10 mouse cellular contexts compared by ENCODE assay signal in genomic region chr3:107528401-107529118, GRCm38 (mm10). TPM values are rescaled to one million over a fixed set of nuclear protein-coding genes. Genes with fewer than 3 reads are reported as not detected.
A peak's percentile ranks its signal among the peaks of the same experiment; 100 is the strongest.
DNase-seq lines count a peak whose midpoint lies in the region; ATAC-seq lines count a peak whose summit lies in the region.
"Had no signal": no experiment of that assay in that cellular context is flagged by ENCODE, and none has a peak within 500 bp of the region (broad histone marks: within the 10 kb centered on the region; RNA-seq: fewer than 3 reads in every experiment).

No protein-coding gene starts in this region.

- no peak overlapping the region for H3K4me2 ChIP-seq in lung, embryonic 16.5 days (ENCODE audit: low read depth, low read length)
- H3K4me2 ChIP-seq in forebrain, embryonic 16.5 days (ENCODE audit: low read length): peak overlapping the region; percentile 36
- peak overlapping the region; percentile 30 for H3K4me2 ChIP-seq in neural tube, embryonic 12.5 days (replicated peaks)

- no peaks in the 10 kb centered on the region for H3K4me1 ChIP-seq in lung, embryonic 16.5 days (replicated peaks; ENCODE audit: control insufficient read depth, insufficient read depth, low read length)
- peaks cover 21% of the 10 kb centered on the region for H3K4me1 ChIP-seq in forebrain, embryonic 16.5 days (replicated peaks; ENCODE audit: control insufficient read depth, insufficient read depth, low read length)
- H3K4me1 ChIP-seq in neural tube, embryonic 12.5 days: peaks cover 13% of the 10 kb centered on the region

- H3K27ac ChIP-seq in lung, embryonic 16.5 days (ENCODE audit: low read length): no peak overlapping the region
- H3K27ac ChIP-seq in forebrain, embryonic 16.5 days (ENCODE audit: low read length): peak overlapping the region; percentile 77
- peak overlapping the region; percentile 50; the same call in 1 of the 2 replicates for H3K27ac ChIP-seq in neural tube, embryonic 12.5 days

- 20% methylated on average over 9 of the region's 9 CpGs for WGBS in lung, embryonic 16.5 days
- 2% methylated on average over 9 of the region's 9 CpGs for WGBS in forebrain, embryonic 16.5 days
- 23% methylated on average over 9 of the region's 9 CpGs for WGBS in neural tube, embryonic 12.5 days

- H3K9ac ChIP-seq in lung, embryonic 16.5 days (ENCODE audit: low read length): no peak overlapping the region
- H3K9ac ChIP-seq in forebrain, embryonic 16.5 days (replicated peaks; ENCODE audit: low read depth, low read length): peak overlapping the region; percentile 46
- H3K9ac ChIP-seq in neural tube, embryonic 12.5 days: no peak overlapping the region

- H3K27me3 ChIP-seq in lung, embryonic 16.5 days (ENCODE audit: control insufficient read depth, insufficient read depth, low read depth, low read length): no peaks in the 10 kb centered on the region
- H3K27me3 ChIP-seq in forebrain, embryonic 16.5 days (replicated peaks; ENCODE audit: control insufficient read depth, insufficient read depth, low read length): no peaks in the 10 kb centered on the region
- no peaks in the 10 kb centered on the region for H3K27me3 ChIP-seq in neural tube, embryonic 12.5 days (replicated peaks)

- ATAC-seq in lung, embryonic 16.5 days (ENCODE audit: low read depth): 0 out of 2 replicates have a peak, but pooled peaks have one; percentile 15
- peak; percentile 92 for ATAC-seq in forebrain, embryonic 16.5 days
- peak; percentile 82 for ATAC-seq in neural tube, embryonic 12.5 days (ENCODE audit: low FRiP score, low read depth)
- ATAC-seq in megakaryocyte, adult 5-6 weeks (ENCODE audit: poor library complexity, severe bottlenecking): no peak

- DNase-seq in lung, postnatal 36 days: no peak
- peak; percentile 74 to 86 for DNase-seq in layer of hippocampus, adult 8-10 months (ENCODE audit: low spot score in 2 of 2)
- no peak for DNase-seq in spleen, postnatal 14 days (ENCODE audit: low spot score in 2 of 2)
- no peak for DNase-seq in spleen, adult 12 weeks (ENCODE audit: low spot score)

- no peaks in the 10 kb centered on the region for H3K9me3 ChIP-seq in lung, embryonic 16.5 days (ENCODE audit: control insufficient read depth, low read length)
- no peaks in the 10 kb centered on the region for H3K9me3 ChIP-seq in forebrain, embryonic 16.5 days (ENCODE audit: control insufficient read depth, low read length)
- no peaks in the 10 kb centered on the region for H3K9me3 ChIP-seq in neural tube, embryonic 12.5 days

- no peaks in the 10 kb centered on the region for H3K36me3 ChIP-seq in lung, embryonic 16.5 days (ENCODE audit: control insufficient read depth, insufficient read depth, low read length)
- H3K36me3 ChIP-seq in forebrain, embryonic 16.5 days (ENCODE audit: control insufficient read depth, insufficient read depth): no peaks in the 10 kb centered on the region
- H3K36me3 ChIP-seq in neural tube, embryonic 12.5 days: no peaks in the 10 kb centered on the region

- H3K4me3 ChIP-seq in lung, embryonic 16.5 days (ENCODE audit: low read length): no peak overlapping the region
- H3K4me3 ChIP-seq in forebrain, embryonic 16.5 days (replicated peaks; ENCODE audit: low read length): no peak overlapping the region
- no peak overlapping the region for H3K4me3 ChIP-seq in neural tube, embryonic 12.5 days

RNA-seq across cellular contexts. Expression of gene Slc6a17, which starts 10.7 kb away (rescaled TPM):
- 1.3 and 1.8 TPM in 2 replicates for polyA plus RNA-seq in lung, embryonic 16.5 days (2015; fragmentation: Nextera tagmentation; extraction: Ambion mirVana)
- polyA plus RNA-seq in forebrain, embryonic 16.5 days (2015; fragmentation: Nextera tagmentation; extraction: Ambion mirVana): 16.0 and 21.6 TPM in 2 replicates
- 100 to 1,000 TPM; 272 to 323 (median 290) TPM for total RNA-seq in layer of hippocampus, adult 8-10 months (2022)
- polyA plus RNA-seq in neural tube, embryonic 12.5 days (2016; fragmentation: Nextera tagmentation; extraction: Ambion mirVana): 3.3 and 5.2 TPM in 2 replicates
- not detected in 2 replicates for total RNA-seq in megakaryocyte, adult 5-6 weeks (2015)
- not detected in 2 replicates for total RNA-seq in megakaryocyte, adult 5-6 weeks (2017)

RNA-seq across cellular contexts. Expression of gene Ubl4b, which starts 26.3 kb away (rescaled TPM):
- not detected in 2 replicates for polyA plus RNA-seq in lung, embryonic 16.5 days (2015; fragmentation: Nextera tagmentation; extraction: Ambion mirVana)
- polyA plus RNA-seq in forebrain, embryonic 16.5 days (2015; fragmentation: Nextera tagmentation; extraction: Ambion mirVana): not detected in 2 replicates
- not detected for total RNA-seq in layer of hippocampus, adult 8-10 months (2022)
- not detected in 2 replicates for polyA plus RNA-seq in neural tube, embryonic 12.5 days (2016; fragmentation: Nextera tagmentation; extraction: Ambion mirVana)
- total RNA-seq in megakaryocyte, adult 5-6 weeks (2015): not detected in 2 replicates
- total RNA-seq in megakaryocyte, adult 5-6 weeks (2017): not detected in 2 replicates
- total RNA-seq: heart, postnatal 10 days had no signal
- polyA plus RNA-seq: small intestine, adult 2 months had no signal

Comparison
In these comparisons a context has a peak if more than half of its experiments do, and no peak if none do; other contexts are left out.
1. DNase-seq: peak in layer of hippocampus, adult 8-10 months (2 of 2); none in lung, postnatal 36 days (single experiment), spleen, postnatal 14 days (0 of 2) and spleen, adult 12 weeks (single experiment).